Mouse (Mus musculus) cerebellum, adult 2 months (tissue): ENCODE results near the gene Gm10376.
"Not testable (repeated sequence)": the region's sequence is repeated elsewhere in the genome, so short reads cannot be mapped to it uniquely, and the experiment has no call there.

Experiments
- CTCF ChIP-seq: fragments of 200-500 bp; IDR thresholded peaks from 2 replicates; pipeline ENCODE4 v1.5.1; 2011; ENCODE audit warnings: low read depth, mild to moderate bottlenecking, control low read depth, low read length, moderate library complexity, borderline replicate concordance; ENCODE audit not compliant: insufficient read depth
- POLR2A ChIP-seq: fragments of 200-500 bp; IDR thresholded peaks from 2 replicates; pipeline ENCODE4 v1.6.1; 2011; ENCODE audit warnings: low read length, control low read depth, borderline replicate concordance; ENCODE audit not compliant: insufficient read depth

DNA sequence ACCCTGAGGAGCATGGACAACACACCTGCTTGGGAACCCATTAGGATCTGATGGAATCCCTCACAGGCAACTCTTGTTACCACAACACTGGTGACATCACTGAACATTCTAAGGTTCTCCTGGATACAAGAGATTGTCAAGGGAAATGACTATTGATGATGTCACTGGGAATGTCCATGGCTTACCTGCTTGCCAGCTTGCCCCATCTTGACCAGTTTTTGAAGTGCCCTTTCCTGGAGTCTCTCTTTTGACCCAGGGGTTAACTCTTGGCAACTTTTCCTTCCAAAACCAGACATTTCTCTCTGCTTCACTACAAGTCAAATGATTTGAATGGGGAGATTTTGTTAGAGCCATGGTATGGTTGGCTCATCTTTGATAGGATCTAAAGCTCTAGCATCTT, at the start of gene Gm10376:
- TF ChIP-seq POLR2A, CTCF: not testable (repeated sequence)
